Mouse (Mus musculus): Measurements from ENCODE around the gene Bach2. TPM values are rescaled to one million over a fixed set of nuclear protein-coding genes. Genes with fewer than 3 reads are reported as not detected.

The Bach2 gene
- polyA plus RNA-seq, 1 experiment from 2014 or later, result 16.4 TPM

DNA sequence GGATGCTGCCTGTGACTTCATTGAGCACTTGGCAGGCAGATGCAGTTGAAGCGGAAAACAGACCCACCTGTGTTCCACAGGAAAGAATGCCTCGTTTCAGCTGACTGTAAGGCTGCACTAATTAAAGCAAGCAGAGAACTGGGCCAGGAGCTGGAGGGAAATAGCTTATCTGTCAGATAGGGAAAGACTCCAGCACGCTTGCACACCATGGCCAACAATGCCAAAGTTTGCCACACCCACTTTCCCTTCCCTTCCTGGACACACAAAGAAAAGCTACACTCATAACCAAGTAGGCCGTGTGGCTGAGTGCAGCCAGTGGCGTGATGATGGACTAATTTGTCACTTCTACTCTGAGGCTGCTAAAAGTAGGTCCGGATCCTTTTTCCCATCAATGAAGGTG lies 268.4 kb downstream of the Bach2 start:
- H3K36me3 ChIP-seq (ENCODE audit: control insufficient read depth, insufficient read depth, low read length), result no peaks in the 10 kb centered on the region
- WGBS, result 81% methylated on average over 6 of the region's 6 CpGs

DNA sequence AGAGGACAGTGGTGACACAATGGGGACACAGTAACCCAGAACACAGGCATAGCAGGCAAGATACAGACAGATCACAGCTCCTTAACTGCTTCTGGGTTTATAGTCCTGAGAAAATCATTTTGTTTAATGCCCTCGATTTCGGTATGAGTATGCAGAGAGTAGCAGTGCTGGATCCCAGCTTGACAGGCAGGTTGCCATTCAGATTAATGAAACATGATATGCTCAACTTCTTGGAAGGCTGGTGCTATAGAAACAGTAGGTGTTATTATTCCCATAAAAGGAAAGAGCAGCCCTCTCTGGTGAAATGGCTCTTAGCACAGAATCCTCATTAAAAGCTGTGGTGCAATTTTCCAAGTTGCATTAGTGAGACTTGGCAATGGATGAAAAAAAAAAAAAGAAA lies 270.0 kb downstream of the Bach2 start:
- peak overlapping the region; percentile 63; the same call in 1 of the 2 replicates for H3K27ac ChIP-seq (replicated peaks; ENCODE audit: low read depth, low read length)
- DNase-seq (ENCODE audit: low spot score) (no peak), ATAC-seq (ENCODE audit: insufficient number of reproducible peaks, low FRiP score, low TSS enrichment, low read depth) (no peak)
- H3K4me1 ChIP-seq (ENCODE audit: control insufficient read depth, insufficient read depth, low read length), result peaks cover 16% of the 10 kb centered on the region
- no peaks in the 10 kb centered on the region for H3K27me3 ChIP-seq (ENCODE audit: control insufficient read depth, insufficient read depth, low read length)
- no peaks in the 10 kb centered on the region for H3K9me3 ChIP-seq (ENCODE audit: control insufficient read depth, low read length)
- H3K4me2 ChIP-seq (ENCODE audit: low read depth, severe bottlenecking), result no peak overlapping the region
- H3K4me3 ChIP-seq (ENCODE audit: low read depth, low read length), result no peak overlapping the region
- H3K36me3 ChIP-seq (ENCODE audit: control insufficient read depth, insufficient read depth, low read length), result no peaks in the 10 kb centered on the region
- 40% methylated on average over 2 of the region's 2 CpGs for WGBS
- H3K9ac ChIP-seq (ENCODE audit: low read length), result no peak overlapping the region

More for the DNA sequence above, 268.4 kb downstream of the Bach2 start:
- DNase-seq (ENCODE audit: low spot score), result no peak
- H3K27ac ChIP-seq (replicated peaks; ENCODE audit: low read depth, low read length), result no peak overlapping the region
- no peak overlapping the region for H3K4me2 ChIP-seq (ENCODE audit: low read depth, severe bottlenecking)
- no peak overlapping the region for H3K4me3 ChIP-seq (ENCODE audit: low read depth, low read length)
- no peaks in the 10 kb centered on the region for H3K9me3 ChIP-seq (ENCODE audit: control insufficient read depth, low read length)
- no peak overlapping the region for H3K9ac ChIP-seq (ENCODE audit: low read length)
- no peak for ATAC-seq (ENCODE audit: insufficient number of reproducible peaks, low FRiP score, low TSS enrichment, low read depth)
- peaks cover 16% of the 10 kb centered on the region for H3K4me1 ChIP-seq (ENCODE audit: control insufficient read depth, insufficient read depth, low read length)
- no peaks in the 10 kb centered on the region for H3K27me3 ChIP-seq (ENCODE audit: control insufficient read depth, insufficient read depth, low read length)

DNA sequence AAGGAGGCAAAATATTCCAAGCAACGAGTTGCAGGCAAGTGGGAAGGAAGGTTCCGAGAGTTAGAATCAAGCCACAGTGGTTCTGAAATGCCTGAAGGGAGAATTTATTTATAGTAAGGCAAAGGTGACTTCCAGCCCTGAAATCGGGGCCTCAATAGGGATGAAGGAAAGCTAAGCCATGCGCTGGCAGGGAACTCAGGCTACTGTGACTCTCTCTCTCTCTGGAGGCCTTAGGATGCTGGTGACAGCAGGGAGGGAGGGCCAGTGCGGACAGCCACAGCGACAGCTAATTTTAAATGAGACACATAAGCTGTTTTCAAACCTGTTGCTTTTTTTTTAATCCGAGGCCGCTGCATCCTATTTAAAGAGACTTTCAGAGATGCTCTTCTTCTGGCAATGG lies 270.4 kb downstream of the Bach2 start:
- H3K4me3 ChIP-seq (ENCODE audit: low read depth, low read length), result no peak overlapping the region
- peaks cover 16% of the 10 kb centered on the region for H3K4me1 ChIP-seq (ENCODE audit: control insufficient read depth, insufficient read depth, low read length)
- H3K27me3 ChIP-seq (ENCODE audit: control insufficient read depth, insufficient read depth, low read length), result no peaks in the 10 kb centered on the region
- 49% methylated on average over 8 of the region's 8 CpGs for WGBS
- DNase-seq (ENCODE audit: low spot score) (no peak), ATAC-seq (ENCODE audit: insufficient number of reproducible peaks, low FRiP score, low TSS enrichment, low read depth) (no peak)
- no peaks in the 10 kb centered on the region for H3K9me3 ChIP-seq (ENCODE audit: control insufficient read depth, low read length)
- no peak overlapping the region for H3K4me2 ChIP-seq (ENCODE audit: low read depth, severe bottlenecking)
- H3K36me3 ChIP-seq (ENCODE audit: control insufficient read depth, insufficient read depth, low read length), result no peaks in the 10 kb centered on the region
- no peak overlapping the region for H3K9ac ChIP-seq (ENCODE audit: low read length)
- H3K27ac ChIP-seq (replicated peaks; ENCODE audit: low read depth, low read length), result peak overlapping the region; percentile 63; the same call in 1 of the 2 replicates

DNA sequence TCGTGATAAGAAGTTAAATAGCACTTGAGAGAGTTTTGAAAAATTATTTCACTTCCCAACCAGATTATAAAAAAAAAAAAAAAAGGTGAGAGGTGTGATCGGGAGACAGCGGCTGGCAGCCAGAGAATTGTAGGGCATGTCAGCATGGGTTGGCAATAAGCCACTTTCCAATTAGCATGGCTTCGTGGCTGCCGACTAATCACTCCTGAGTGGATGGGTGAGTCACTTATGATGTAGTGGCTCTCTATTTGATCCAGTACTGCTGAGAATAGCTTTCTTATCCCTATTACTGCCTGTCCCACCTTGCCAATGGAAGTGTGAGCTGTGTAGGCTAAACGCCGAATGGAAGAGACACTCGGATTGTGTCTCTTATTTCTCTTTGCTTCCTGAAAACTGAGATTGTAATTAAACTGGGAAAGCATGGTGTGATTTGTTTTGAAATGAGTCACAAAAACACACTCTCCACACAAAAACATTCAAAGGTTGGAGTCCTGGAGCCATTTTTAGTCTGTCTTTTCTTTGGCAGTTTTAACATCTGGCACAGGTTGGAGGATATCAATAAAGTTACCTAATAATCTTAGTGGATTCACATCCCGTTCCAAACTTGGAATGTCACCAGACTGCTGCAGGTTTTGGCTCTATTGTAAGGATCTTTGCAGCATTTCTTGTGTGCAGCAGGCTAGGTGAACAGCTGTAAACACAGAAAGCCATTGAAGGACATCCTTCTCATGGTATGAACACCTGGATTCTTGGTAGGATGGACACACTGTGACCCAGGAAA lies 271.4 kb downstream of the Bach2 start:
- Histone ChIP-seq H3K9ac (ENCODE audit: low read length) (no peak overlapping the region), H3K36me3 (ENCODE audit: control insufficient read depth, insufficient read depth, low read length) (no peaks in the 10 kb centered on the region), H3K27me3 (ENCODE audit: control insufficient read depth, insufficient read depth, low read length) (no peaks in the 10 kb centered on the region), H3K4me2 (ENCODE audit: low read depth, severe bottlenecking) (no peak overlapping the region), H3K9me3 (ENCODE audit: control insufficient read depth, low read length) (no peaks in the 10 kb centered on the region), H3K27ac (replicated peaks; ENCODE audit: low read depth, low read length) (no peak overlapping the region), H3K4me1 (ENCODE audit: control insufficient read depth, insufficient read depth, low read length) (peaks cover 16% of the 10 kb centered on the region), H3K4me3 (ENCODE audit: low read depth, low read length) (no peak overlapping the region)
- 65% methylated on average over 9 of the region's 9 CpGs for WGBS
- no peak for DNase-seq (ENCODE audit: low spot score)
- ATAC-seq (ENCODE audit: insufficient number of reproducible peaks, low FRiP score, low TSS enrichment, low read depth), result no peak

DNA sequence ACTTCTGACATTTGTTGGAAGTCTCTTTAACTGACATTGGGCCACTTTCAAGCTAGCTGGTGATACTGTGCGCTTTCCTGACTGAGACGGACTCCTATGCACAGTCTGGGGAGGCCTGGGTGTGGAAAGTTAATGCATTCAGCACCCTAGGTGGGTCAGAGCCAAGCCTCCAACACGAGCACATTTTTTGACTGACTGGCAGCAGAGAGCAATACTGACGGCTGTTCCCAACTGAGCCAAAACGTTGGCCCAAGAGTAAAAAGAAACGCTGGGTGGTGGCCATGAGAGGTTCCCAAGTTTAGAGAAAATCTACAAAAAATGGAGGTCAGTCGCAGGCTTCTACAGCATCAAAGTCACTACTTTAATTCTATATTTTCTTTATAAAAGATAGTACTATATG lies 272.3 kb downstream of the Bach2 start:
- H3K9me3 ChIP-seq (ENCODE audit: control insufficient read depth, low read length), result no peaks in the 10 kb centered on the region
- 86% methylated on average over 7 of the region's 7 CpGs for WGBS

DNA sequence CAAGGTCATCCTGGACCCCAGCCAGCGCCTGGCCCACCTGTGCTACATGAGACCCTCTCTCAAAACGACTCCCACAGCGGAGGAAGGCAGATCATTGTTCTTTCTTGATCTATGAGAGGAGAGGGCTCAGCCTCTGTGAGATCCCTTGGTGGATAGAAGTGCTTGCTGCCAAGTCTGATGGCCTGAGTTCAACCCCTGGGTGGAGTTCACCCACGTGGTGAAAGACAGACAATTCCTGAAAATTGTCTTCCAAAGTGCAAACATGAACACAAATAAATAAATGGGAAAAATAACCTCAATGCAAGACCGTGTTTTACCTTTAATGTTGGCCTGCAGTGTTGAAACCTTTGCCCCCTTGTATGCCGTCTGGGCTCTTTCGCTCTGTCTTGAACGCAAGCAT lies 277.5 kb downstream of the Bach2 start:
- ATAC-seq (ENCODE audit: insufficient number of reproducible peaks, low FRiP score, low TSS enrichment, low read depth) (no peak), DNase-seq (ENCODE audit: low spot score) (no peak)
- no peaks in the 10 kb centered on the region for H3K36me3 ChIP-seq (ENCODE audit: control insufficient read depth, insufficient read depth, low read length)
- no peaks in the 10 kb centered on the region for H3K27me3 ChIP-seq (ENCODE audit: control insufficient read depth, insufficient read depth, low read length)
- H3K4me1 ChIP-seq (ENCODE audit: control insufficient read depth, insufficient read depth, low read length), result peaks cover 12% of the 10 kb centered on the region
- H3K4me3 ChIP-seq (ENCODE audit: low read depth, low read length), result no peak overlapping the region
- WGBS, result 87% methylated on average over 8 of the region's 8 CpGs
- no peak overlapping the region for H3K4me2 ChIP-seq (ENCODE audit: low read depth, severe bottlenecking)
- no peak overlapping the region; the same call in 1 of the 2 replicates for H3K27ac ChIP-seq (replicated peaks; ENCODE audit: low read depth, low read length)
- H3K9ac ChIP-seq (ENCODE audit: low read length), result no peak overlapping the region
- H3K9me3 ChIP-seq (ENCODE audit: control insufficient read depth, low read length), result no peaks in the 10 kb centered on the region

More for the DNA sequence above, 272.3 kb downstream of the Bach2 start:
- Histone ChIP-seq H3K9ac (ENCODE audit: low read length) (no peak overlapping the region), H3K27ac (replicated peaks; ENCODE audit: low read depth, low read length) (no peak overlapping the region), H3K36me3 (ENCODE audit: control insufficient read depth, insufficient read depth, low read length) (no peaks in the 10 kb centered on the region), H3K27me3 (ENCODE audit: control insufficient read depth, insufficient read depth, low read length) (no peaks in the 10 kb centered on the region), H3K4me1 (ENCODE audit: control insufficient read depth, insufficient read depth, low read length) (peaks cover 16% of the 10 kb centered on the region), H3K4me3 (ENCODE audit: low read depth, low read length) (no peak overlapping the region), H3K4me2 (ENCODE audit: low read depth, severe bottlenecking) (no peak overlapping the region)
- ATAC-seq (ENCODE audit: insufficient number of reproducible peaks, low FRiP score, low TSS enrichment, low read depth) (no peak), DNase-seq (ENCODE audit: low spot score) (no peak)

DNA sequence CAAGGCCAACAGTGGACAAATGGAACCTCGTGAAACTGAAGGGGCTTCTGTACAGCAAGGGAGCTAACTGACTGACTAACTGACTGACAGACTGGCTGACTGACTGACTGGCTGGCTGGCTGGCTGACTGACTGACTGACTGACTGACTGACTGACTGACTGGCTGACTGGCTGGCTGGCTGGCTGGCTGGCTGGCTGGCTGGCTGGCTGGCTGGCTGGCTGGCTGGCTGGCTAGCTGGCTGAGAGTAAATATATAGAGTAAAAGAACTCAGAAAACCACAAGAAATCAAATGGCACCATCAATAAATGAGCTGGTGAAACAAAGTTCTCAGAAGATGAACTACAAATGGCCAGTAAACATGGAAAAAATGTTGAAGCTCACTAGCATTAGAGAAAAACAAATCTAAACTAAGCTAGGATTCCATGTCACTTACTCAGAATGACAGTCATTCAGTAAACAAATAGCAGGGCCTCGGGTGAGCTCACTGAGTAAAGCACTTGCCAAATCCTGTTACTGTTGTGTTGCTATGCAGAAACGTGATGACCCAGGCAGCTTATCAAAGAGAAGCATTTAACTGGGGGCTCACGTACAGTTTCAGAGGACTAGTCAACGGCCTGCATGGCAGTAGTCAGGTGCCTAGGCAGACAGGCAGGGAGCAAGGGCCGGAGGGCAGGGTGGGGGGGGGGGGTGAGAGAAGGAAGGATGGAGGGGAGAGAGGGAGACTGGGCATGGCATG lies 280.4 kb downstream of the Bach2 start:
- H3K36me3 ChIP-seq (ENCODE audit: control insufficient read depth, insufficient read depth, low read length), result no peaks in the 10 kb centered on the region
- no peaks in the 10 kb centered on the region for H3K9me3 ChIP-seq (ENCODE audit: control insufficient read depth, low read length)
- no peak overlapping the region for H3K4me2 ChIP-seq (ENCODE audit: low read depth, severe bottlenecking)
- H3K4me1 ChIP-seq (ENCODE audit: control insufficient read depth, insufficient read depth, low read length), result peaks cover 28% of the 10 kb centered on the region
- H3K27me3 ChIP-seq (ENCODE audit: control insufficient read depth, insufficient read depth, low read length), result no peaks in the 10 kb centered on the region
- ATAC-seq (ENCODE audit: insufficient number of reproducible peaks, low FRiP score, low TSS enrichment, low read depth) (no peak), DNase-seq (ENCODE audit: low spot score) (no peak)
- no peak overlapping the region for H3K4me3 ChIP-seq (ENCODE audit: low read depth, low read length)
- WGBS, result 70% methylated on average over 5 of the region's 6 CpGs
- H3K9ac ChIP-seq (ENCODE audit: low read length), result no peak overlapping the region
- no peak overlapping the region for H3K27ac ChIP-seq (replicated peaks; ENCODE audit: low read depth, low read length)

DNA sequence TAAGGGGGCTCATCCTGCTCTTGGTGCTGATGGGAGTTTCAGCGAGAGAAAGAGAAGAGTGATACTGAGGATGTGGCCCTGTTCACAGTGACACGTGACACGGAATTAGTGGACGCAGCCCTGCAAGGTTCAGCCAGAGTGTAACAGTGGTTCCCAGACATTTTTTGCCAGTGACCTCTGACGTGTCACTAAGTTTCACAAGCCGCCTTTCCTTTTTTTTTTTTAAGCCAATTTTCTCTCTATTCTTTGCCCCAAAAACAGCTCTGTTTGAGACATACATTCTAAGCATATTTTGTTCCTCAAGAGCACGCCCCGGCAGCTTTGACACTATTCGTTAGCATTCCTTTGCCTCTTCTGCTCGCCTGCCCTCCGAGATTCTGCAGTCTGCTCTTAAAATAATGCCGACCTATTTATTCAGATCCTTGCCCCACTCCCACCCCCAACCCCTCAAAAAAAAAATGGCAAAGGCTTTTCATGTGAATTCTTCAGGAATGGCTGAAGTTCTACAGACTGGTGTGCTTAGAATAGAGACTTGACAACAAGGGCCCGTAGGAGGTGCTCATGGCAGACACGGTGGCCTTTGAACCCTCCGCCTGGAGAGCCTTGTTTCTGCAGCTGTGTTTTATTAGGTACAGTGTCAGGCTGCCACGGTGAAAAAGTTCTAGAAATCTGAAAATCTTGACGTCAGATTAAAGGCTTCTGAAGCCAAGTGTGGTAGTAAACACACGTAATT lies 282.2 kb downstream of the Bach2 start:
- DNase-seq (ENCODE audit: low spot score) (peak; percentile 58), ATAC-seq (ENCODE audit: insufficient number of reproducible peaks, low FRiP score, low TSS enrichment, low read depth) (no peak)
- H3K27ac ChIP-seq (replicated peaks; ENCODE audit: low read depth, low read length), result 0 out of 2 replicates have a peak overlapping the region, but pooled peaks have one; percentile 33
- H3K4me2 ChIP-seq (ENCODE audit: low read depth, severe bottlenecking), result no peak overlapping the region
- H3K9me3 ChIP-seq (ENCODE audit: control insufficient read depth, low read length), result no peaks in the 10 kb centered on the region
- H3K27me3 ChIP-seq (ENCODE audit: control insufficient read depth, insufficient read depth, low read length), result no peaks in the 10 kb centered on the region
- 27% methylated on average over 18 of the region's 18 CpGs for WGBS
- H3K4me3 ChIP-seq (ENCODE audit: low read depth, low read length), result no peak overlapping the region
- no peaks in the 10 kb centered on the region for H3K36me3 ChIP-seq (ENCODE audit: control insufficient read depth, insufficient read depth, low read length)
- H3K9ac ChIP-seq (ENCODE audit: low read length), result no peak overlapping the region
- peaks cover 36% of the 10 kb centered on the region for H3K4me1 ChIP-seq (ENCODE audit: control insufficient read depth, insufficient read depth, low read length)
